Mouse (Mus musculus) T-helper 2 cell (primary cell): ENCODE data around the gene Asxl2.

ENCODE experiments used
- in situ Hi-C: fragments of 300-600 bp; cut with MboI, MseI; formaldehyde crosslinking; loops from one replicate; pipeline ENCODE4 v1.15.1; 2025; ENCODE audit warnings: high pct_unique_total_duplicates

The Asxl2 gene

DNA sequence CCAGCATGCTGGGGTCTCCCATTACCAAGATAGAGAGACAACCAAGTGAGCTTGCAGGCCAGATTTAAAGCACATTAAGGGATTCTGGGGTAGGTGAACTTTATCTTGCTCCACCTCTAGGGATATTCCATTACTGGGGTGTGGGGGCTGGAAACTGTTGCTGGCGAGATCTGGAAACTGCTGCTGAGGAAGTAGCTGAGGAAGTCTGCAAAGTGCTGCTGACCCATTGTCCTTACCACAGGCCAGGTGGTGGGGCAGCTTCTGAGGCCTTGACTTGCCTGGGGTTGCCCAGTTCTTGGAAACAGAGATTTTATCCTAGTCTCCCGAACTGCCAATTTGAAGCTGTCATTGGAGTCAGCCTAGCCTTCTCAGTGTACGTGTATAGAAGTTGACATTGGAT is 118.8 kb downstream of the Asxl2 start:
- in situ Hi-C loops: no loop called here

DNA sequence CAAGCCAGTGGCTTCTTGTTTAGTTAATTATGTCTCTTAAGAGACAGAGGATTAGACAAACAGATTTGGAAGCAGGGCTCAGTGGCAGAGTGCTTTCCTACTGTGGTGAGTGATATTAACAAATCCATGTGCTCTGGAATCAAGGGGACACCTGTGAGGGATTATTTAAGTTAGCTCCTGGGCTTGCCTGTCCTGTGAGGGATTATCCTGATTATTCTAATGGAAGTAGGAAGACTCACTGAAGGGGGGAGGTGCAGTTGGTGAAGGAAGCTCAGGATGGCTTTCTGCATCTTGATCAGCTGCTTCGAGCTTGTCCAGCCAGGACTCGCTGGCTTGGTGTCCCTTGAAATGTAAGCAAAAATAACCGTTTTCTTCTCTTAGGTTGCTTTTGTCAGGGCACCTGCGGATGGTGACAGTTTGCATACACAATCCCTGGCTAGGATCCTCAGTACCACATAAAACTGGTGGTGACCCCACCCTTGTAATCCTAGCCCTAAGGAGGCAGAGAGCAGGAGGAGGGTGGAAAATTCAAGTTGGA is 119.5 kb downstream of the Asxl2 start:
- in situ Hi-C loops: no loop called here

DNA sequence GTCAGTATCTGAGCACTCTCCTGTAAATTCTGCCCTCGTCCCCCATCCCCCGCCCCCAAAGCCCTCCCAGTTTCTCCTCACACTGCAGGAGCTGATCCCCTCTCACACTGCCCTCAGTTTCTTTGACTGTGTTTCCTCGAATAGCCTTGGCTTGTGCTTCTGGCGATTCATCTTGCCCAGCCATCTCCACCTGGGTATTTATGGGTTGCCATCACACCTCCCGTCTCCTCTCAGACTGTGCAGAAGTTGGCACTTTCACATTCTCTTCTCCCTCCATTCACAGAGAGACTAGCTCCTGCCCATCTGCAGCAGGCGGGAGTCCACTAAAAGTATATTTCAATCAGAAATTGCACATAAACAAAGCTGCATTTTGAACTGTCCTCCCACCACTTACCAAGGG is 120.1 kb downstream of the Asxl2 start:
- in situ Hi-C loops: no loop called here

DNA sequence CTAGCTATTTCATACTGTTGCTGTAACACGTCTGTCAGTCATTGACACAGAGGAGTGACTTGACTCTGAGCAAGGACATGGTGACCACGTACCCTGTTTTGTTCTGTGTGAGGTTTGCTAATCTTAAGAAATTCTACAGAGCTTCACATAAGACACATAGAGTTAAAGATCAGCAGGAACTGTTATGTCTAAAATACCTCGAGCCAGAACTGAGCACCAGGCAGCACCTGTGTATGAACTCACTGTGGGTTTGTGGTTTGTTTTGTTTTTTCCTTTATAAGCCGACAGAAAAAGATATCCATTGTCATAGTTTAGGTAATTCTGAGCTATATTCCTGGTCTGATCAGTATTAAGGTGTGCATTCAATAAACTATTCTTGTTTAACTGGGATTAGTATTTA is 120.8 kb downstream of the Asxl2 start:
- in situ Hi-C loops: no loop called here

DNA sequence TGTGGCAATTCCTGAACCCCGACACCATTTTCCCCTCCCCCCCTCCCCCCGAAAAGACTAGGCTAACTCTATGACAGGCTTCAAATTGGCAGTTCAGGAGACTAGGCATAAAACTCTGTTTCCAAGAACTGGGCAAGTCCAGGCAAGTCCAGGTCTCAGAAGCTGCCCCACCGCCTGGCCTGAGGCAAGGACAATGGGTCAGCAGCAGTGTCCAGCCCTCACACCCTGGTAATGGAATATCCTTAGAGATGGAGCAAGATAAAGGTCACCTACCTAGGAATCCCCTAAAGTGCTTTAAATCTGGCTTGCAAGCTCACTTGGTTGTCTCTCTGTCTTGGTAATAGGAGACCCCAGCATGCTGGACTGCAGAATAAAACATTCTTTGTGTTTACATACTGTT is 121.3 kb downstream of the Asxl2 start:
- in situ Hi-C loops: no loop called here

DNA sequence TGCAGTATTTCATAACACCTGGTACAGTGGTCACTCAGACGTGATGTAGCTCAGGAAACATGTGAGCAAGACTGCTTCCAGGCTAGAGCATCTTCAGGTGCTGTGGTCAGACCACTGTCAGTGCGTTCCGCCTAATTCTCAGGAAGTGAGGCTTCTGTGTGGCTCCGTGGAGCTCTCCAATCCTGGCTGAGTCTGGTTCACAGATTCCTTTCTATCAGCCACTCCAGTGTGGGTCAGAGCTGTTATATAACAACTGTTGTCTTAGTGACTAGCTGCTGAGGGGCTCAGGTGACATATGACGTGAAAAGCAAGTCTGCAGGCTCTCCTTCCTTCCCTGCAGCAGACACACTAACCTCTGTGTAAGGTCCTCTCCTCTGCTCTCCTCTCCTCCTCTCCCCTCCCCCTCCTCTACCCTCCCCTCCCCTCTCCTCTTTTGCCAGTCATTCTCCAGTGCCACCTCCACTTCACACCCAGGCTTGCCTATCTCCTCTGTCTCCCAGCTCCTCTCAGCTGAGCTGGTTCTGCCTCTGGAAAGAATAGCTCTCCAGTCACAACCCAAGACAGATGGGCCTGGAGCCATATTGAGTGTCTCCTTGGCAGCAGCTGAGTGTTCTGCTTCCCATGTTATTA is 122.0 kb downstream of the Asxl2 start:
- in situ Hi-C loops: no loop called here

DNA sequence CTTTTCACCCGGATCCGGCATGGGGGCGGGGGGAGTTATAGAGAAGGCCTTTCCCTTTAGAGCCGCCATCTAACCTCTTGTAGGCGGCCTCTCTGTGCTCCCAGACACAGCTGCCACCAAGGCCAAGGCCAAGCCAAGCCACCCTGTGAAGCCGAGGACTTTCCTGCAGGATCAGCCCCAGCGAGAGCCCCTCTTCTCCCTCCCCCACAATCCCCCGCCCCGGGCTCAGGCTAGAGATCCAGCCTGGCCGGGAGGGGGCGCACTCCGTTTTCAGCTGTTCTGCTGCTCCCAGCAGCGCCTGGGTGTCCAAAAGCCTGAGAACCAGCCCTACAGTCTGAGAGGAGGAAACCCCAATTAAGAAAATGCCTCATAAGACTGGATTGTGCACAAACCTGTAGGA is 123.6 kb downstream of the Asxl2 start:
- in situ Hi-C loops: no loop called here
